Mouse (Mus musculus) cerebellum, postnatal 36 days (tissue): ENCODE data around the gene 9330182L06Rik.
A peak's percentile ranks its signal among the peaks of the same experiment; 100 is the strongest.

ENCODE experiments used
- DNase-seq, 2 experiments: peaks; one replicate each; pipeline ENCODE4 v3.0.0; 2021 to 2022; ENCODE audit warnings: mixed read lengths in 2 of 2

The 9330182L06Rik gene

GRCm38 (mm10) chr5:9364937-9365336 is 99.0 kb downstream of the 9330182L06Rik start:
- no peak for DNase-seq

- no peak for DNase-seq
These were observed 102.2 kb downstream of the 9330182L06Rik start for GRCm38 (mm10) chr5:9367920-9368692.

- no peak for DNase-seq
These were observed 105.2 kb downstream of the 9330182L06Rik start for GRCm38 (mm10) chr5:9371127-9371526.

GRCm38 (mm10) chr5:9373341-9373740 is 107.4 kb downstream of the 9330182L06Rik start:
- no peak for DNase-seq

GRCm38 (mm10) chr5:9389968-9390367 is 124.0 kb downstream of the 9330182L06Rik start:
- peak; percentile 27 to 46 for DNase-seq

DNA sequence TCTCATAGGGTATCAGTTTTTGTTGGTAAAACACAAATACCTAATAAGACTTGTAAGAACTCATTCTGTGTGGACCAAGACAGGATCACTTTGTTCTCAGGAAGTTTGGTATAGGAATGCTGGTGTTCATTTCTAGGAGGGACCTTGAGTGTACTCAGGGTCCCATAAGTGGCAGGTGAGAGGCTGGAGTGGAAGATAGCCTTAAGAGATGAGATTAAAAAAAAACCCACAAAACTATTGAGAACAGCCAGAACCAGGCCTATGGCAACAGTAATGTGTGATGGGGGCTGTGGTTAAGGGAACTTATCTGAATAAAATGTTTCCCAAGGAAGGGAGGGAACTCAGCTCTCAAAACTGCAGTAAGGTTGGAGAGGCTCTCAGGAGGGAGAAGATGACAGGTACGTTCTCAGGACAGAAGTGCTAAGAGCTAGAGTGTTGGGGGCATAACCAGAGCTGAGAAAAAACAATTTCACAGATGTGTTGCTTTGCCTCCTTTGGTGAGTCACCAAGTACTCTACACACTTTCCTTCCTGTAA is 126.0 kb downstream of the 9330182L06Rik start:
- no peak for DNase-seq

DNA sequence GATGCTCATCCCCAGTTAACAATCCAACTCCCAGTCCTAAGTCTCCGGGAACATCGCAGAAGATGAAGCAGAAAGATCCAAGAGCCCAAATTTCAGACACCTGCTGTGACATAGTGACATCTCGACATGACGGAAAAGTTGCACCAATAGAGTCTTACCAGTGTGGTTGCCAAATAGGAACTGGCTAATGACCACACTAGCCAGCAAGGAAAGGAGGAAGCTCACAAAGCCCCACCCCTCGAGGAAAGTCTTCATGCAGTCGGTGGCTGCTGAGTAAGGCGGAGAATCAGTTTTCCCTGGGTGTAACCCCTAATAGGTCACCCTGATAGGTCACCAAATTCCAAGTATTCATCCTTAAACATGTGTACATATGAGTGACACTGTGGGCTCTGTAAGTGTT is 151.2 kb downstream of the 9330182L06Rik start:
- no peak for DNase-seq

GRCm38 (mm10) chr5:9417802-9418201 is 151.9 kb downstream of the 9330182L06Rik start:
- no peak for DNase-seq

DNA sequence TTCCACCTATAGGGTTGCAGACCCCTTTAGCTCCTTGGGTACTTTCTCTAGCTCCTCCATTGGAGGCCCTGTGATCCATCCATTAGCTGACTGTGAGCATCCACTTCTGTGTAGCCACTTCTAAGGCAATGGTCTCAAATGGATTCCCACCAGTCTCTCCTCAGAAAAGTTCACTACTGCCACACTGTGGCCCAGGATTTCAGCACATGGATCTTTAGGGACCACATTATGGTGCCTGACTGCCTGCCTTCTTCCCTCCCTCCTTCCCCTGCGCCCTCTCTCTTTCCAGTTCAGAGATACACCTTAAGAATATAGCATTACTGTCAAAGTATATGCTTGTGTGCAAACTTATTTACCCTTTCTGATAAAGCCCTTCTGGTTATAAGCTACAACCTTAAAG is 154.0 kb downstream of the 9330182L06Rik start:
- peak; percentile 34 to 41 for DNase-seq

DNA sequence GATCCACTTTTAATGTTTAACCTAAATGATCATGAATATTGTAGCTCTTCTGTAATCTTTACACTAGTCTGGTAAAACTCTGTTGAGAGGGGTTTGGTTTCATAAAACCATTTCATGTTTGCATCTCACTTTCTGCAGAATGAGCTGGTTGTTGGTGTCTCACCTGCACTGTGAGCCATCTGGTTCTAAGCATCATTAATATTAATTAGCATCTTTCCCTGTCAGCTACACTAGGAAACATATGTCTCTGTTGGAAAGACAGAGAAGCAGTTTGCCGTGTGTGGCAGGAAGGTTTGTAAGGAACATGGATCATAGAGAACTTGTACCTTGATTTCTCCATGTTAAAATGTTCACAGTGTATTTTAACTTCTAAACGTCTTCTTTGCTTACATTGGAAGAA is 158.5 kb downstream of the 9330182L06Rik start:
- no peak for DNase-seq

DNA sequence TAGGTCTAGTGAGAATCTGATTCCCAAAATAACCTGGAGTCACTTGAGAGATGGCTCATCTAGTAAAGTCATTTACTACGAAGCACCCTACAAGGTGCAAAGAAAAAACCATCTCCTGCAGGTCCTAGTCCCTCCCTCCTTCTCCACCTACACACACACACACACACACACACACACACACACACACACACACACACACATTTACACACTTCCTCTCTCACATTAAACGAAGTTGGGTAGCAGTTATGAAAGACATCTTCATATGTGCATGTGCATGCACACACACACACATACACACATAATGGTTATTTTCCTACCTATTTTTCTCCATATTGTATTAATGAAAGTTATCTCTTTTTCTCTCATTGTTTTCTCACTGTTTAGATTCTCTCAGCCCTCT is 161.2 kb downstream of the 9330182L06Rik start:
- no peak for DNase-seq

- peak; percentile 43 to 64 for DNase-seq
These were observed 161.8 kb downstream of the 9330182L06Rik start for GRCm38 (mm10) chr5:9427581-9428241.

GRCm38 (mm10) chr5:9428728-9429127 is 162.8 kb downstream of the 9330182L06Rik start:
- DNase-seq: no peak

- no peak for DNase-seq
These were observed 180.2 kb downstream of the 9330182L06Rik start for GRCm38 (mm10) chr5:9446146-9446545.

- peak; percentile 45 to 61 for DNase-seq
These were observed 183.0 kb downstream of the 9330182L06Rik start for GRCm38 (mm10) chr5:9448931-9449330.

DNA sequence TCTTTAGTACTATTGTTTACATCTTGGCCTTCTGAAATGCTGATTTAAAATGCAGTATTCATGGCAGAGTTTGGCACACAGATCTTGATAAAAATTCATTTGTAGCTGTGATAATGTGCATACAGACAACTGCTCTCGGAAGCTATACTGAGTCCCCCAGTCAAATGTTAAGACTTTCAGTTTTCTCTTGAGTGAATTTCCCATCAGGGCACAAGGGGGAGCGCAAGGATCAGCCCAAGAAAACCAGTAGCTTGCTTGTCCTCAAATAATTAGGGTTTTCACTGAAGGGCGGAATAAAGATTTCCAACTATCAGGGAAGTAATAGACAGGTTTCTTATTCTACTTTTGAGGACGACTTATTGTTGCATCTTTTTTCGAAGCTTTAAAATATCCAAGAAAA is 183.7 kb downstream of the 9330182L06Rik start:
- DNase-seq: peak; percentile 60 to 65

DNA sequence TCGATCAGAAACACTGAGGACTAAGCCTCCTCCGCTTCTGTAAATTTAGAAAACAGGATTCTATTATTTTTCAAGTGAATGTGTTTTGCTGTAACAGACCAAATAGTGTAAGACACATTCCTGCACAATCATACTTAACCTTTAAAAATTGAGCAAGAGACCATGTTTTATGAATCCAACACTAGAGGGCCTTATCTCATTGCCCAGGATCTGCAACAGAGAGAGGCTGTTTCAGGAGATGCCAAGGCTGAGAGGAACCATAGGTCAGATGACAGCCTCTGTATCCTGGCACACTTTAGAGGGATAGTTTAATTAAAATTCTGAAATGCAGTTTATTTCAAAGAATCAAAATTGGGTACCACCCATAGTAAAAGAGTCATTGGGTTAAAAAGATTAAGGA is 187.4 kb downstream of the 9330182L06Rik start:
- no peak for DNase-seq

GRCm38 (mm10) chr5:9477587-9477986 is 211.7 kb downstream of the 9330182L06Rik start:
- no peak for DNase-seq

- peak; percentile 34 to 35 for DNase-seq
These were observed 229.5 kb downstream of the 9330182L06Rik start for GRCm38 (mm10) chr5:9495456-9495855.

DNA sequence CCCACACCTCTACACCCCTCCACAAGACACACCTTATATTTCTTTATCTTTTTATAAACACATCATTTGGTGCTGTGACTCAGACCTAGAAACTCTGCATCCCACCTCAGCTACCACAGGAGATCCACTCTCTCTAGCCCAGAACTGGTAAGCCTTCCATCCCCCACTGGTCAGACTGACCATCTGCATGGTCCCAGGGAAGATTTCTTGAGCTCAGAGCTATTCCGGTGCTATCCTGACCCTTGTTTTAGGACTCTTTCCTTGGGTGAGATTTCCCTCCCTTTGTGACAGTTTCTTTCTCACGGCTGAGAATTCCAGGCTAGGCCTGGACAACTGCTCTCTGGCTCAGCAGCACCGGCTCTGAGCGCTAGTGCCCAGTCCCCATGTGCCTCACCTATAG is 231.3 kb downstream of the 9330182L06Rik start:
- DNase-seq: no peak

DNA sequence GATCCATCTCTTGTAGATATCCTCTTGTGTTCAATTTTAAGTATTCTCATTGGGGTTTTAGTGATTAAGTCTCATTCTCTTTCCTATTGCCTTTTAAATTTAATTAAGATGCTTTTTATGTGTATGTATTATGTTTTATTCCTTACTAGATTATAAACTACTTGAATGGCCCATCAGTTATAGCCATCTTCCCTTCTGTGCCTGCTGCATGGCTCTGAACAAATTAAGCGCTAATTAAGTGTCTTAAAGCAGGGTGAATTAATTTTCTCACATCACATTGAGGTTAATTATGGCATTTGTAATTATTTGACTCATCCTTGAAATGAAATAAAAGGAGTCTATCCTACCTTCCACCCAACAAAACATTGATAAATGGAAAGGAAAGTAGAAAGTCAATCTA is 245.1 kb downstream of the 9330182L06Rik start:
- DNase-seq: no peak

DNA sequence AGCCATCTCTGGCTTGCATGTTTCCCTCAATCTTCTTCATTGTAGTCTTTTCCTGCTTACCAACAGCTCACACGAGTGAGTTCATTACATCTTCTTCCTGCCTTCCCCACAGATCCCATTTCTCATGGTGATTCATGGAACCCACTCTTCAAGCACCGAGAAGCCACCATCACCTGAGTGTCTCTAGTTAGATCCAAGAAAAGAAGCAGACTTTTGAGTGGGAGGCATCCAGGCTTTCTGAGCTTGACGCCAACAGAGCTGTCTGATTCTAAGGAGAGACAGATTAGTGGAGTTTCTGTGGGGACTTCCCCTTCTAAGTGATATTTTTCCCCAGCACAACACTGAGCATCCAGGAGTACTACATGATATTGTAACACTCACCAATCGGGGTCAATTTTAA is 259.6 kb downstream of the 9330182L06Rik start:
- DNase-seq: no peak
